9 mouse cellular contexts compared by ENCODE assay signal in the genomic region with DNA sequence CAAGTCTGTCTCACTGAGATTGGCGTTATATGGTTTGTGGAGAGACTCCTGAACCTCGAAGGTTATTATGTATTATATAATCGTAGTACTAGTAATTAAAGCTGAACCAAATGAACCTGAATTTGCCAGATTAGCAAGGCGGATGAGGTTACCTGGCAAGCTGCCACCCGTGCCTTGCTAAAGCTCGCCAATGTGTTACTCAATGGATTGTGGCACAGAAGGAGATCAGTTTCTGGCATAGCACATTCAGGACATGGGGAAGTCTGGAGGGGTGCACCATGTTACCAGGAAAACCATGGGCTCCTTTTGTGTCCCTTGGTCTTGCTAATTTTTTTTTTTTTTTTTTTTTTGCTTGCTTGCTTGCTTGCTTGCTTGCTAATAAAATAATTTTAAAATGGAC. TPM values are rescaled to one million over a fixed set of nuclear protein-coding genes. Genes with fewer than 3 reads are reported as not detected.
DNase-seq lines count a peak whose midpoint lies in the region; ATAC-seq lines count a peak whose summit lies in the region.
"Had no signal": no experiment of that assay in that cellular context is flagged by ENCODE, and none has a peak within 500 bp of the region (broad histone marks: within the 10 kb centered on the region; RNA-seq: fewer than 3 reads in every experiment).

No protein-coding gene starts in this region.

- no peak for ATAC-seq in kidney, embryonic 16.5 days (ENCODE audit: low FRiP score, low TSS enrichment)
- no peak for ATAC-seq in neural tube, embryonic 13.5 days (ENCODE audit: low read depth)
- ATAC-seq in cerebellum, adult (ENCODE audit: insufficient number of reproducible peaks, low FRiP score, low TSS enrichment): no peak

- peak overlapping the region; percentile 59 for H3K4me2 ChIP-seq in kidney, embryonic 16.5 days (replicated peaks; ENCODE audit: low read depth, low read length)
- peak overlapping the region; percentile 54 for H3K4me2 ChIP-seq in neural tube, embryonic 13.5 days

- peak; percentile 40 for DNase-seq in left cerebral cortex, postnatal 4 days
- no peak for DNase-seq in left cerebral cortex, adult 8-10 months (ENCODE audit: low spot score in 2 of 2)
- peak; percentile 63 for DNase-seq in fat pad, adult 2 months (ENCODE audit: extremely low read depth, low read depth, low spot score)
- DNase-seq in T-cell, adult 2 months (ENCODE audit: low spot score): no peak

- peaks cover 16% of the 10 kb centered on the region for H3K9me3 ChIP-seq in kidney, embryonic 16.5 days (ENCODE audit: low read length)
- peaks cover 8% of the 10 kb centered on the region for H3K9me3 ChIP-seq in neural tube, embryonic 13.5 days
- H3K9me3 ChIP-seq: liver, embryonic 15.5 days had no signal

- WGBS in kidney, embryonic 16.5 days: 91% methylated on average over 6 of the region's 6 CpGs
- 81% methylated on average over 6 of the region's 6 CpGs for WGBS in neural tube, embryonic 13.5 days

- no peak overlapping the region for H3K27ac ChIP-seq in kidney, embryonic 16.5 days (ENCODE audit: low read length)
- H3K27ac ChIP-seq in neural tube, embryonic 13.5 days (replicated peaks): no peak overlapping the region; the same call in 1 of the 2 replicates
- H3K27ac ChIP-seq: liver, embryonic 15.5 days had no signal

- no peaks in the 10 kb centered on the region for H3K27me3 ChIP-seq in kidney, embryonic 16.5 days (ENCODE audit: insufficient read depth, low read length)
- no peaks in the 10 kb centered on the region for H3K27me3 ChIP-seq in neural tube, embryonic 13.5 days

- H3K9ac ChIP-seq in kidney, embryonic 16.5 days (replicated peaks; ENCODE audit: low read length): no peak overlapping the region
- H3K9ac ChIP-seq in neural tube, embryonic 13.5 days: no peak overlapping the region
- H3K9ac ChIP-seq: liver, embryonic 15.5 days had no signal

- no peak overlapping the region for H3K4me3 ChIP-seq in kidney, embryonic 16.5 days (ENCODE audit: low read length)
- no peak overlapping the region for H3K4me3 ChIP-seq in neural tube, embryonic 13.5 days
- H3K4me3 ChIP-seq: liver, embryonic 15.5 days had no signal

- intact Hi-C loops in left cerebral cortex, postnatal 4 days (cut with DNase I): no loop called here

- H3K36me3 ChIP-seq in kidney, embryonic 16.5 days (ENCODE audit: insufficient read depth, low read length): no peaks in the 10 kb centered on the region
- H3K36me3 ChIP-seq in neural tube, embryonic 13.5 days: no peaks in the 10 kb centered on the region
- H3K36me3 ChIP-seq: liver, embryonic 15.5 days had no signal

- no peaks in the 10 kb centered on the region for H3K4me1 ChIP-seq in kidney, embryonic 16.5 days (ENCODE audit: insufficient read depth, low read length)
- H3K4me1 ChIP-seq in neural tube, embryonic 13.5 days (replicated peaks): peaks cover 20% of the 10 kb centered on the region
- H3K4me1 ChIP-seq: liver, embryonic 15.5 days had no signal

RNA-seq across cellular contexts. Expression of gene Tescl, which starts 8.5 kb away (rescaled TPM):
- total RNA-seq in left cerebral cortex, postnatal 4 days (2021): under 1 TPM in 1 of 2 experiments, not detected in 1; 0.46 TPM
- total RNA-seq in left cerebral cortex, adult 8-10 months (2022): not detected
- 0.19 and 0.42 TPM in 2 replicates for polyA plus RNA-seq in kidney, embryonic 16.5 days (2015; fragmentation: Nextera tagmentation; extraction: Ambion mirVana)
- 0.31 TPM in 1 of 2 replicates, not detected in the other for polyA plus RNA-seq in neural tube, embryonic 13.5 days (2015; fragmentation: Nextera tagmentation; extraction: Ambion mirVana)
- polyA plus RNA-seq: frontal cortex, adult 2 months; liver, embryonic 15.5 days had no signal

RNA-seq across cellular contexts. Expression of gene Zfp94, which starts 8.7 kb away (rescaled TPM):
- 10 to 100 TPM; 12.3 to 13.4 TPM for total RNA-seq in left cerebral cortex, postnatal 4 days (2021)
- total RNA-seq in left cerebral cortex, adult 8-10 months (2022): 10 to 100 TPM; 14.2 to 16.4 (median 15.7) TPM
- 12.8 and 13.9 TPM in 2 replicates for polyA plus RNA-seq in kidney, embryonic 16.5 days (2015; fragmentation: Nextera tagmentation; extraction: Ambion mirVana)
- 18.2 and 19.2 TPM in 2 replicates for polyA plus RNA-seq in neural tube, embryonic 13.5 days (2015; fragmentation: Nextera tagmentation; extraction: Ambion mirVana)

RNA-seq across cellular contexts. Expression of gene Lypd5, which starts 23.8 kb away (rescaled TPM):
- not detected for total RNA-seq in left cerebral cortex, postnatal 4 days (2021)
- total RNA-seq in left cerebral cortex, adult 8-10 months (2022): not detected
- not detected in 2 replicates for polyA plus RNA-seq in kidney, embryonic 16.5 days (2015; fragmentation: Nextera tagmentation; extraction: Ambion mirVana)
- not detected in 2 replicates for polyA plus RNA-seq in neural tube, embryonic 13.5 days (2015; fragmentation: Nextera tagmentation; extraction: Ambion mirVana)
- polyA plus RNA-seq: frontal cortex, adult 2 months; liver, embryonic 15.5 days had no signal

RNA-seq across cellular contexts. Expression of gene Zfp61, which starts 24.2 kb away (rescaled TPM):
- 10 to 100 TPM; 26.4 to 28.8 TPM for total RNA-seq in left cerebral cortex, postnatal 4 days (2021)
- total RNA-seq in left cerebral cortex, adult 8-10 months (2022): 10 to 100 TPM; 19.0 to 24.4 (median 21.5) TPM
- polyA plus RNA-seq in kidney, embryonic 16.5 days (2015; fragmentation: Nextera tagmentation; extraction: Ambion mirVana): 43.5 and 44.0 TPM in 2 replicates
- 39.8 and 49.2 TPM in 2 replicates for polyA plus RNA-seq in neural tube, embryonic 13.5 days (2015; fragmentation: Nextera tagmentation; extraction: Ambion mirVana)

RNA-seq across cellular contexts. Expression of gene Kcnn4, which starts 44.9 kb away (rescaled TPM):
- under 1 TPM; 0.34 to 0.48 TPM for total RNA-seq in left cerebral cortex, postnatal 4 days (2021)
- 1 to 10 TPM in 1 of 4 experiments, under 1 TPM in 3; 0.50 to 1.0 (median 0.53) TPM for total RNA-seq in left cerebral cortex, adult 8-10 months (2022)
- 4.4 and 4.9 TPM in 2 replicates for polyA plus RNA-seq in kidney, embryonic 16.5 days (2015; fragmentation: Nextera tagmentation; extraction: Ambion mirVana)
- polyA plus RNA-seq in neural tube, embryonic 13.5 days (2015; fragmentation: Nextera tagmentation; extraction: Ambion mirVana): 2.1 and 2.2 TPM in 2 replicates

Comparison
In these comparisons a context has a peak if more than half of its experiments do, and no peak if none do; other contexts are left out.
1. DNase-seq: peak in left cerebral cortex, postnatal 4 days (single experiment) and fat pad, adult 2 months (single experiment); none in left cerebral cortex, adult 8-10 months (0 of 2) and T-cell, adult 2 months (single experiment).